Mouse (Mus musculus) erythroblast, adult 5-6 weeks (primary cell): Measurements from ENCODE around the gene Slc22a14. TPM values are rescaled to one million over a fixed set of nuclear protein-coding genes. Genes with fewer than 3 reads are reported as not detected.

ENCODE experiments used
- total RNA-seq, 2 experiments: library from RNA; stranded (forward) in 1 of 2; stranded (reverse) in 1 of 2; fragments of 150-400 nt in 1 of 2; fragments of 200-764, 138-1000 nt in 1 of 2; gene quantifications; 2 replicates each; pipeline versions ENCODE4 v1.2.3 to v1.2.4; 2015 to 2017; ENCODE audit warnings: low replicate concordance in 2 of 2

Gene Slc22a14
- total RNA-seq, 2 experiments from 2014 or later = not detected

Other genes with a start within 250 kb of the Slc22a14 start
- gene Acaa1b, start 208.5 kb downstream of the Slc22a14 start, total RNA-seq (2015; ENCODE audit: low replicate concordance) = not detected in 2 replicates
- 1.4 TPM in 1 of 2 replicates, not detected in the other for gene Acaa1b, start 208.5 kb downstream of the Slc22a14 start, total RNA-seq (2017; ENCODE audit: low replicate concordance)
- not detected in 2 replicates for gene Gm47289, start 206.4 kb downstream of the Slc22a14 start, total RNA-seq (2015; ENCODE audit: low replicate concordance)
- gene Gm47289, start 206.4 kb downstream of the Slc22a14 start, total RNA-seq (2017; ENCODE audit: low replicate concordance) = not detected in 2 replicates
- not detected in 2 replicates for gene Slc22a13, start 156.5 kb downstream of the Slc22a14 start, total RNA-seq (2015; ENCODE audit: low replicate concordance)
- gene Slc22a13, start 156.5 kb downstream of the Slc22a14 start, total RNA-seq (2017; ENCODE audit: low replicate concordance) = not detected in 2 replicates
- gene Oxsr1, start 43.1 kb downstream of the Slc22a14 start, total RNA-seq (2015; ENCODE audit: low replicate concordance) = 3.7 and 7.5 TPM in 2 replicates
- 11.0 and 17.0 TPM in 2 replicates for gene Oxsr1, start 43.1 kb downstream of the Slc22a14 start, total RNA-seq (2017; ENCODE audit: low replicate concordance)
- gene Acaa1a, start 25.9 kb downstream of the Slc22a14 start, total RNA-seq (2015; ENCODE audit: low replicate concordance) = 6.9 and 9.2 TPM in 2 replicates
- 4.1 and 8.1 TPM in 2 replicates for gene Acaa1a, start 25.9 kb downstream of the Slc22a14 start, total RNA-seq (2017; ENCODE audit: low replicate concordance)
- 11.7 and 20.0 TPM in 2 replicates for gene Myd88, start 24.1 kb downstream of the Slc22a14 start, total RNA-seq (2015; ENCODE audit: low replicate concordance)
- gene Myd88, start 24.1 kb downstream of the Slc22a14 start, total RNA-seq (2017; ENCODE audit: low replicate concordance) = 5.1 and 8.5 TPM in 2 replicates
- gene Xylb, start 8.2 kb downstream of the Slc22a14 start, total RNA-seq (2015; ENCODE audit: low replicate concordance) = 0.19 TPM in 1 of 2 replicates, not detected in the other
- 0.56 TPM in 1 of 2 replicates, not detected in the other for gene Xylb, start 8.2 kb downstream of the Slc22a14 start, total RNA-seq (2017; ENCODE audit: low replicate concordance)
- not detected in 2 replicates for gene Acvr2b, start 36.6 kb upstream of the Slc22a14 start, total RNA-seq (2015; ENCODE audit: low replicate concordance)
- gene Acvr2b, start 36.6 kb upstream of the Slc22a14 start, total RNA-seq (2017; ENCODE audit: low replicate concordance) = 1.3 TPM in 1 of 2 replicates, not detected in the other
- 1.5 TPM in 2 replicates for gene Exog, start 79.4 kb upstream of the Slc22a14 start, total RNA-seq (2015; ENCODE audit: low replicate concordance)
- gene Exog, start 79.4 kb upstream of the Slc22a14 start, total RNA-seq (2017; ENCODE audit: low replicate concordance) = 0.70 and 0.77 TPM in 2 replicates
- gene Scn5a, start 213.5 kb upstream of the Slc22a14 start, total RNA-seq (2015; ENCODE audit: low replicate concordance) = not detected in 2 replicates
- not detected in 2 replicates for gene Scn5a, start 213.5 kb upstream of the Slc22a14 start, total RNA-seq (2017; ENCODE audit: low replicate concordance)